Mouse (Mus musculus): ENCODE measurements around the gene Zfp747.
"Not testable (repeated sequence)": the region's sequence is repeated elsewhere in the genome, so short reads cannot be mapped to it uniquely, and the experiment has no call there.

Gene Zfp747

GRCm38 (mm10) chr7:127375271-127376245 is at the start of gene Zfp747:
Zfp747 (minus strand) TSS chr7:127376050.
- in situ Hi-C loops (cut with MboI; ENCODE audit: unreplicated experiment in 2 of 2): not testable (repeated sequence)

DNA sequence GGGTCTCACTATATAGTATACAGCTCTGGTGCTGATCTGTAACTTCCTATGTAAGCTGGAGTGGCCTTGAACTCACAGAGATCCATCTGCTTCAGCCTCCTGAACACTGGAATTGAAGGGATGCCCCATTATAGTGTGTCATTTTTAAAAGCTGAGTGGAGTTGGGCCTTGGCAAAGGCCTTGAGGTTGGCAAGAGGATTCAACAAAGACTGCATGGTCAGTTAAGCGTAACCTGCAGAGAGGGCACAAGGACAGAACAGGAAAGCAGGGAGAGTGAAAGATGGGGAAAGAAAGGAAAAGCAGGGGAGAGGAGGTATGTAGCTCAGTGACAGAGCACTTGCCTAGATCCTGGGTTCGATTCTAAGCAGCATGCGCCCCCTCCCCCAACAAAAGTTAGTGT is 49.4 kb upstream of the Zfp747 start:
- in situ Hi-C loops (cut with MboI; ENCODE audit: unreplicated experiment in 2 of 2): no loop called here

DNA sequence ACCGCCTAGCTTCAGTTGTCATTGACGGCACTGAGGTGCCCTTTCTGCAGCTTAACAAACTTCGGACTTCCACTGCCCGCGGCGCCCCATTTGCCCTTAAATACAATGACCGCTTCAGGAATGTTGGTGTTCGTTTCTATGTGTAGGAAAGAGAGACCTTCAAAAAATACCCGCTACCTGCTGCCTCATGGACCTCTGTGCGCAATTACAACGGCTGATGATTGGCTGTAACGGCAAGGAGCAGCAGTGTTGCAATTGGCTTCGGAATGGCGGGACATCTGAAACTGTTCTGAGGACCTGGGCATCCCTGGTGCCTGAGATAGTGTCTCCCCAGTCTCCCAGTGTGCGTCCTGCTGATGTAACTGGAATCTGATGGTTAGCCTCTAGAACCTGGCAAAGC is 46.4 kb upstream of the Zfp747 start:
- in situ Hi-C loops (cut with MboI; ENCODE audit: unreplicated experiment in 2 of 2): no loop called here

DNA sequence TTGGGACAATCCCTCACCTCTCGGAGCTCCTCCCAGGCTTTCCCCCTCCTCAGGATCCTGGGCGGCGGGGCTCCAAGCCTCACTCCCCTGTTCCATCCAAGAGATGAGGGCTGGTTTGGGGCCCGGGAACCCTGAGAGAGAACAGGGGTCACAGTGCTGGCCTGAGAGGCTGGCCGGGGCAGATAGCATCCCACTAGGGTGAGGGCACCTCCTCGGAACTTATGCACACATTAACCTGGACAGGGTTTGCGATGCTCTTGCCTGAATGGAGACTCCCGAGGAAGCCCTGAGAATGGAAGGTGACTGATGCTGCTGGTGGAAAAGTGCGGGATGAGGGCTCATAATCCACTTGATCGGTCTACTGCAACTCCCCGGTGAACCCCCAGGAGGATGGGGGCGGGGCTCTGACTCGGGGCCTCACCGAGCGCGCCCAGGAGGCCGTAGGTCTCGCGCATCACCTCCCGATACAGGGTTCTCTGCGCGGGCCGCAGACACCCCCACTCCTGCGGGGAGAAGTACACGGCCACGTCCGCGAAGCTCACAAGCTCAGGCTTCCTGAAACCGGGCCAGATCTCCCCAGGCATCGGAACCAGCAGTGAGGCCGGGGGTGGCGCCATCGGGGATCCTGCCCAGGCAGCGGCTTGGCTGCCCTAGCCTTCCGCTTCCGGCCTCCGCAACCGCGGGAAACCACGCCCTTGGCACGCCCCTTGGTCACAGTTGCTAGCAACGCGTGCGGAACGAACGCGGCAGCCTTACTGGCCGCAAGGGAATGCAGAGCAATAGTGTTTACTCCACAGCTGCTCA is 45.7 kb upstream of the Zfp747 start, which contains the start of gene Zfp688:
Gene Zfp688, minus strand, starts transcription at position 681 of the 804 bp plus-strand sequence.
- in situ Hi-C loops (cut with MboI; ENCODE audit: unreplicated experiment in 2 of 2): no loop called here

DNA sequence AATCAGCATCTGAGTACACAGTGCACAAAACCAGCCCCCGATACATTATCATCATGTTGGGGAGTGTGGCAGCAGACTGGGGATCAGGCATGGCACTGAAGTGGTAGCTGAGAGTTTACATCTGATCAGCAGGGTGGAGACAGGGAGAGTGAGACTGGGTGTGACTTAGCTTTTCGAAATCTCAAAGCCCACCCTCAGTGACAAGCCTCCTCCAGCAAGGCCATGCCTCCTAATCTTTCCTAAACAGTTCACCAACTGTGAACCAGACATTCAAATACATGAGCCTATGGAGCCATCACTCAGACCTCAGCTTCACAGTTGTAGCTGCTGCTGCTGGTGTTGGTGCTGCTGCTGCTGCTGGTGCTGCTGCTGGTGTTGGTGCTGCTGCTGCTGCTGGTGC is 35.6 kb upstream of the Zfp747 start:
- in situ Hi-C loops (cut with MboI; ENCODE audit: unreplicated experiment in 2 of 2): no loop called here

- in situ Hi-C loops (cut with MboI; ENCODE audit: unreplicated experiment in 2 of 2): not testable (repeated sequence)
These were observed 30.4 kb upstream of the Zfp747 start, which contains the start of gene Zfp764 for GRCm38 (mm10) chr7:127406002-127406987. Zfp764 (minus strand) TSS chr7:127406822.

GRCm38 (mm10) chr7:127404101-127404500 is 28.3 kb upstream of the Zfp747 start:
- in situ Hi-C loops (cut with MboI; ENCODE audit: unreplicated experiment in 2 of 2): not testable (repeated sequence)

- in situ Hi-C loops (cut with MboI; ENCODE audit: unreplicated experiment in 2 of 2): no loop called here
These were observed 27.1 kb upstream of the Zfp747 start for GRCm38 (mm10) chr7:127402980-127403379.

- in situ Hi-C loops (cut with MboI; ENCODE audit: unreplicated experiment in 2 of 2): no loop called here
These were observed 24.5 kb upstream of the Zfp747 start for GRCm38 (mm10) chr7:127400355-127400754.

DNA sequence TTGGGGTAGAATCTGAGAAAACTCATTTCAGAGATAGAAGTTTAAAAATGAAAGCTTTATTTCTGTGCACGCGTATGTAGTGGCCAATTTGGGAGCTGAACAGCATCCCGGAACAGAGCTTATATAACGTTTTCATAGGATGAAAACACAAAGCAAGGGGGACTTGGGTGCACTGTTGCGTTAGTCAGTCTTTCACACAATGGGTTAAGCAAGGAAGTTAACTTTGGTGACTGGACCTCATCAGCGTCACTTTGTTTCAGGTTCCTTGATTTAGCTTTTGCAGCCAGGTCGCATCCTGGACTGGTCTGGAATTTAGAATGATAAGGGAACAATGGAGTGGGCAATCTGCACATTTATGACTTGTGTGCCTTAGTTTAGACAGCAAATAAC is 18.1 kb upstream of the Zfp747 start:
- in situ Hi-C loops (cut with MboI; ENCODE audit: unreplicated experiment in 2 of 2): no loop called here

DNA sequence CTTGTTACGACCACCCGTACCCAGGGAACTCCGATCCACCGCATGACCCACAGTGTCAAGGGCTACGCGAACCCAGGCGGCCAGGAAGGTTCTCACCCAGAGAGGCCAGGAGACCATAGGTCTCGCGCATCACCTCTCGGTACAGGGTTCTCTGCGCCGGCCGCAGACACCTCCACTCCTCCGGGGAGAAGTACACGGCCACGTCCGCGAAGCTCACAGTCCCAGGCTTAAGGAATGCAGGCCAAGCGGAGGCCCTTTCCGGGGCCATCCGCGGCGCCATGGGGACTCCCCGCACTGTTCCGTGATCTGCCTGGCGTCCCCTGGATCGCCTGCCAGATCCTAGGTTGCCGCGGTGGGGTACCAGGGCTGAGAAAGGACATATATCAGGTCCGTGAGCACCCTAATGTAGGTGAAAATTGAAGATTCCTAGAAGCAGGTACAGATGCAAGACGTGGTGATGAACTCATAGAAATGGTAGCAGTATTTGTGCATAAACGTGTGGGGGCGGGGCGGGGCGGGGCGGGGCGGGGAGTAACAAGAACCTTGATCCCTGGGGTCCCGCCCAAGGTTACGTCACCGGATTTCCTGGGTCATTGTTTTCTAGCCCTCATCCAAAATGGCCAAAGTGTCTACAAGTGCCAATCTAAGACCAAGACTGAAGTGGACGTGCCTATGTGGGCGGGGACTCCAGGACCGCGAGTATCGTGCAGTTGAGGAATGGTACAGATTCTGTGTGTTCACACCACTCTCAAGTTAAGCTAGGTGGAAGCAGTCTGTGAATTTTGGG is 17.5 kb upstream of the Zfp747 start, which contains the start of gene E430018J23Rik:
Gene E430018J23Rik, minus strand, starts transcription at position 473 of the 787 bp plus-strand sequence.
- in situ Hi-C loops (cut with MboI; ENCODE audit: unreplicated experiment in 2 of 2): no loop called here

DNA sequence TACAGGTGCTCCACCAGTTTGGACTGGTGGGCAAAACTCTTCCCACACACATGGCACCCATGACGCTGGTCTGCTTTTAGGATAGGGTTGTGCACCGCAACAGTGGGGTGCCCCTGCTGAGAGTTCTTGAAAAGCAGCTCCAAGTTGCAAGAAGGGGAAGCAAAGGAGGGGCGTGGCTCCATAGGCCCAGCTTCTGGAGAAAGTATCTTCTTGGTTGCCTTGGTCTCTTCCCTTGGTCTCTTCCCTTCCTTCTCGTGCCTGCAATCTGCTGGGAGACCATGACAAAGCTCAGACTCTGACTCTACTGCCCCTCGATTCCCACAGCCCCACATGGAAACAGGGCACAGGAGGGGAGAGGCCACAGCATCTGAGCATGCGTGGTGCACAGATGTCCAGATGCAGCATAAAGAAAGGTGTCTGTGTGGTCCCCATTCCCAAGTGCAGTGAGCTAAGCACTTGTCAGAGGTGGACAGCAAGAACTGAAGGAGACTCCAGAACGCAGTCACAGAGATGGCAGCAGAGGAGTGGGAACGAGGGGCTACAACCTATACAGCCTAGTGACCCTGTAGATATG is 16.5 kb upstream of the Zfp747 start:
- in situ Hi-C loops (cut with MboI; ENCODE audit: unreplicated experiment in 2 of 2): no loop called here

GRCm38 (mm10) chr7:127391538-127391937 is 15.7 kb upstream of the Zfp747 start:
- in situ Hi-C loops (cut with MboI; ENCODE audit: unreplicated experiment in 2 of 2): no loop called here

- in situ Hi-C loops (cut with MboI; ENCODE audit: unreplicated experiment in 2 of 2): no loop called here
These were observed 14.5 kb upstream of the Zfp747 start for GRCm38 (mm10) chr7:127390306-127390705.

GRCm38 (mm10) chr7:127388201-127388600 is 12.4 kb upstream of the Zfp747 start:
- in situ Hi-C loops (cut with MboI; ENCODE audit: unreplicated experiment in 2 of 2): not testable (repeated sequence)

GRCm38 (mm10) chr7:127386641-127387392 is 11.0 kb upstream of the Zfp747 start, which contains the start of gene 9130019O22Rik:
9130019O22Rik (minus strand) TSS chr7:127387166.
- in situ Hi-C loops (cut with MboI; ENCODE audit: unreplicated experiment in 2 of 2): no loop called here

- in situ Hi-C loops (cut with MboI; ENCODE audit: unreplicated experiment in 2 of 2): not testable (repeated sequence)
These were observed 9.7 kb upstream of the Zfp747 start for GRCm38 (mm10) chr7:127385560-127385959.

- in situ Hi-C loops (cut with MboI; ENCODE audit: unreplicated experiment in 2 of 2): no loop called here
These were observed 2.6 kb upstream of the Zfp747 start for GRCm38 (mm10) chr7:127378310-127378921.
